Mouse (Mus musculus): ENCODE results near the gene Cdc34. TPM values are rescaled to one million over a fixed set of nuclear protein-coding genes. Genes with fewer than 3 reads are reported as not detected.
A peak's percentile ranks its signal among the peaks of the same experiment; 100 is the strongest.

Cdc34 gene
- total RNA-seq, 2 experiments from 2014 or later = 329 to 332 TPM

DNA sequence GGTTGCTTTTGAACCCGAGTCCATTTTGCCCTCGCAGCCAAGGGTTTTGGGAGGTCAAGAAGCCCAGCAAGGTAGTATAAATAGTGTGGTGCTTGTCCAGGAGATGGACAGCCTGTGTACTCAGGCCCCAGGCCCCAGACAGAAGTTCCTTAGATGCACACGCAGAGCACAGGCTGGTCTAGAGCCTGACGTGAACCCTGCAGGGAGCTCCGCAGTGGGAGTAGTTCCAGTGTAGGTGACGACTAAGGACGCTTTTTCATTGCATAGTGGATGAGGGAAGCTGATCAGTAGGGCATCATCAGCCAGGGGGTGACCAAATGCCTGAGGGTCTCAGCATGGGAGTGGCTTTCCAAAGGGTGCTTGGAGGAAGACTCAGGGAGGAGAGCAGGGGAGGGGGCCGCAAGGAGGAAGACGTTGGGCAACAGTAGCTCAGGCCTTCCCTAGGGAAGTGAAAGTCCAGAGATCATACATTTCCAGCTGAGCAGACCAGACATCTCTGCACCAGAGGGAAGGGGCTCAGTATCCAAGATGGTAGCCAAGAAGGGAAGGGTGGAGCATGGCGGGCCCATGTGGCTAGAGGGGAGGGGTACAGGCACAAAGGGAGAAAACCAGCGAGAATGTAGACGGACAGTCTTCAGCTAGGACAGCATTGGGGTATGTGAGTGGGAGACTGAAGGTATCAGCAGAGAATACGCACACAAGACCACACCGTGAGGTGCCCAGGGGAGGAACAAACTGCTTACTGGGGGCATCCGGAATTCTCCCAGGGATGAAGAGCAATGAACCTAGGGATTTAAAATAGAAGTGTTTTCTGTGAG is 11.7 kb upstream of the Cdc34 start:
- DNase-seq = no peak

GRCm38 (mm10) chr10:79671396-79672087 is 10.5 kb upstream of the Cdc34 start:
- DNase-seq = no peak

GRCm38 (mm10) chr10:79672088-79672455 is 9.9 kb upstream of the Cdc34 start:
- DNase-seq = no peak

GRCm38 (mm10) chr10:79673054-79673453 is 8.9 kb upstream of the Cdc34 start:
- no peak for DNase-seq

GRCm38 (mm10) chr10:79675346-79676035 is 6.5 kb upstream of the Cdc34 start:
- DNase-seq = no peak

DNA sequence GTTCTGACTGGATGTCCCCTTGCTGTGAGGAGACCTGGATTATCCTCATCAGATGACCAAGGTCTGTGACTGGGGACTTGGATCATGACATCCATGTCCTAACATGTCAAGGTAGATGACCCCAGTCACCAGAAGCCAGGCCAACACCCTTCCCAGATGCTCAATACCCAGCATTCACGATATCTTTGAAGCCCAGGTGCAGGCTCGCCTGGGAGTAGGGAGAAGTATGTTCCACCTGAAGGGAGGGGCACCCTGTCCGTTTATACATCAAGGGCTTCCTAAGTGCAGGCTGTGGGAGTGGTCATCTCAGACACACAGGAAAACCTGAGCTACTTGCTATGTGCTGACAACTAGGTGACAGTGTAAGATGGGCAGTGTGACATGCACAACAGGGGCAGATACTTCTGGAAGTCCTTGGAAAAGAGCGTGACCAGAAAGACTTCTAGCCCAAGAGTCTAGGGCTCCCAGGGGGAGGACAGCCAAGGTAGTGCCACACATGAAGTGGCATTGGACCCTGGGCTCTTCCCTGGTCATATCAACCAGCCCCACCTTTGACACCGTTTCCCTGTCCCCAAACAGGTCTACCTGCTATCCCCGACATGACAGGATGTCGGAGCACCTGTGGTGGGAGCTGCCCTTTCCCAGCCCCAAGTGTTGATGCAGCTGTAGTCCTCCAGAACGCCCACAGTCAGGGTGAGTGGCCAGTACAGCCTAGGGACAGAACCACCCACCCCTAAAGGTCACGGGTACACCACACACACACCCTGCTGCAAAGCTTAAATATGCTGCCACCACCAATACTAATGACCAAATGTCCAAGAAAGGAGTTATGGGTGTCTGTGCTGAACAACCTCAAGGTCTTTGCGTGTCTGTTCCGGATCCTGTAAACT is 1.1 kb upstream of the Cdc34 start:
- no peak for DNase-seq

- no peak for DNase-seq
Measured at GRCm38 (mm10) chr10:79682551-79682915, 538 bp downstream of the Cdc34 start.

- peak; percentile 74 for DNase-seq
Measured at GRCm38 (mm10) chr10:79682916-79683582, 1.1 kb downstream of the Cdc34 start.

GRCm38 (mm10) chr10:79683726-79684640 is 2.0 kb downstream of the Cdc34 start:
- peak; percentile 75 for DNase-seq

DNA sequence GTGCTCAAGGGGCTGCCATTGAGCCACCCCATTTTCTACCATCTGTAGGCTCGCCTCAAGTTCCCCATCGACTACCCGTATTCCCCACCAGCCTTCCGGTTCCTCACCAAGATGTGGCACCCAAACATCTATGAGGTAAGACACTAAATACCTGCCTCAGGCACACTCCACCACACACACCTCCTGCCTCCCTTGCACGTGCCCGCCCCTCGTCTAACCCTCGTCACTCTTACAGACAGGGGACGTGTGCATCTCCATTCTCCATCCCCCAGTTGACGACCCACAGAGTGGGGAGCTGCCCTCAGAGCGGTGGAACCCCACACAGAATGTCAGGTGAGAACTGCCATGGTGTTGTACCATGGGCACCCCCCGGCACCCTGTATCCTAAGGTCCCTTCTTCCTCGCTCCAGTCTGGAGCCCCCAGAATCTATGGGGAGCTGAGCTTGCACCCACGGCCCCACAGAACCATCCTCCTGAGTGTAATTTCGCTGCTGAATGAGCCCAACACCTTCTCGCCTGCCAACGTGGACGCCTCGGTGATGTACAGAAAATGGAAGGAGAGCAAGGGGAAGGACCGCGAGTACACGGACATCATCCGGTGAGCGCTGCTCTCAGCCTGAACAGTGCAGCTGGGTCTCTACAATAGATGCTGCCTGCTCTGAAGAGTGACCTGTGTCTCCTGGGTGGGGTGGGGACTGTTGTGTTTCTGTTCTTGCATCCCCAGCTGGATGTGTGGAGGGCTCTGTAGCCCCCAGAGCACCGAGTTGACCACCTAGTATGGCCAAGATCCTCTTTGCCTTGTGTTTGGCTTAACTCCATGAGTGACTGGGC is 3.0 kb downstream of the Cdc34 start:
- no peak for DNase-seq

DNA sequence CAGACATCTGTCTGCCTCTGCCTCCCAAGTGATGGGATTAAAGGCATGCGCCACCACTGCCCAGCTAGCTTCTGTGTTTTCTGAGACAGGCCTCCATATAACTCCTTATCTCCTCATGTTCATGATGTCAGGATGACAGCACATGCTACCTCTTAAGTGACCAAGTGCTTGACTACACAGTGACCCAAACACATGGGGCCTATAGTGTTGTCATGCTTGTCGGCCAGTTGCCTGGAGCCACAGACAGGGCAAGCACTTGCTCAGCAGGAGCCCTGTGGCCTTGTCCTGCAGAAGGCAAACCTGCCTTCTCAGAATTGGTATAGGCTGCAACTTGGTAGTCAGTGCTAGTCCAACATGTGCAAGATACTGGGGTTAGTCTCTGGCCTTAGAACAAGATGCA is 4.2 kb downstream of the Cdc34 start:
- DNase-seq = no peak

GRCm38 (mm10) chr10:79686691-79687090 is 4.7 kb downstream of the Cdc34 start:
- DNase-seq = peak; percentile 70

DNA sequence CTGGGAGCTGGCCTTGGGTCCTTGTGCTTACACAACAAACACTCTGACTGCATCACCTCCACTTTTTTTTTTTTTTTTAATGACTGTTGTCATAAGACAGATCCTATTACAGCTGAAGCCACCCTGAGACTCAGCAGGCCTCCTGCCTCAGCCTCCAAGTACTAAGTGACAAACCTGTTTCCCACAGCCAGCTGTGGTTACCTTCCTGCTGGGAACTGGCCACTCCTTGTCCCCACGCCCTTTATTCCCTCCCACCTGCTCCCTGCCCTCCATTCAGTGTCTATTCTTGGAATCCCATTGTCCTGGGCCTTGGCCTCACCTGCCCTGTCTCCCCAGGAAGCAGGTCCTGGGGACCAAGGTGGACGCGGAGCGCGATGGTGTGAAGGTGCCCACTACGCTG is 5.5 kb downstream of the Cdc34 start:
- DNase-seq = no peak

DNA sequence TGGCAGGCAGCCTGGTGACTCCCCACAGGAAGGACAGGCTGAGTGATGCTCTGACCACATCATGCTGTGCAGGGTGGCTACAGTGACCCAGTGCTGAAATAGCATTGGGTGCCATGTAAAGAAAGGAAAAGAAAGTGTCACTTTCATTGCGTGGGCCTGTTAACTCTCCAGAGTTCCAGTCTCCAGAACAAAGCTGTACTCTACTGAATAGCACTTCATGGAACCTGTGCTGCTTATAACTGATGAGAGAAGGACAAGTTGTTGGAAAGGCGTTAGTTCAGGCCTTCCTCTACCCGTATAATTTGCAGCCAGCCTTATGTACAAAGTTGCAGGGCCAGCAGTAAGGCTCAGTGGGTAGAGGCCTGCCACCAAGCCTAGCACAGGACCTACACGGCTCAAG is 6.7 kb downstream of the Cdc34 start, which contains the start of gene Gzmm:
TSS of gene Gzmm (plus strand) at position 301 of the 400 bp plus-strand sequence.
- DNase-seq = no peak

DNA sequence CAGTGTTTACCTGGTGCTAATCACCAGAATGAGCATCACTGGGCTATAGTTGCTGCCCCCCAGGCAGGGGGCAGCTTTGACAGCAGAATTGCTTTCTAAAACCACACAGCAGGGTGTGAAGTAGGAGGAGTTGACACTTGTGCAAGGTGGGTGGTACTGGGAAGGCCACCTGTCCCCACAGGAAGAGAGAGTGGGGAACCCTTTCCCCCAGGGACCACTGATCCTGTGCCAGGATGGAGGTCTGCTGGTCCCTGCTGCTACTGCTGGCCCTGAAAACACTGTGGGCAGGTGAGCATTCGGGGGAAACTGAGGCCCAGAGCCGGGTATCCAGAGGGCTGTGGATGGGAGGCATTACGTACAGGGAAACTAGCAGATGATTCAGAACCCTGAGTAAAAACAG is 7.2 kb downstream of the Cdc34 start:
- no peak for DNase-seq

DNA sequence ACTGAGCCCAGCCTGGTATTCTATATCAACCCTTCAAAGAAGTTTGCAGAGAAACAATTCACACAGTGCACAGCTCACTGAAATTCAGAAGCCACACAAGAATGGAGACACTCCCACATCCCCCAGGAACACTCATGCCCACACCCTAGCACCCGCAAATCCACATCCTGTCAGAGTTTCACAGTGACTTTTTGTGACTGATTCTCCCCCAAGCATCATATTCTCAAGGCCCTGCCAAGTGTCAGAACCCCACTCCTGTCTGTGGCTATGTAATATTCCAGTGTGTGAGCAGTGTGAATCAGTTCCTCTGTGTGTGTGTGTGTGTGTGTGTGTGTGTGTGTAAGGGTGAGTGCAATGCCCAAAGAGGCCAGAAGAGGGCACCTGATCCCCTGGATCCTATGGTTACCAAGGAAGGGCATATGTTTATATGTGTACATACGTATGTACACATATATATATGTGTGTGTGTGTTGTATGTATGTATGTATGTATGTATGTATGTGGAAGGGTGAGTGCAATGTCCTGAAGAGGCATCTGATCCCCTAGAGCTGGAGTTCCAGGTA is 10.1 kb downstream of the Cdc34 start:
- no peak for DNase-seq

DNA sequence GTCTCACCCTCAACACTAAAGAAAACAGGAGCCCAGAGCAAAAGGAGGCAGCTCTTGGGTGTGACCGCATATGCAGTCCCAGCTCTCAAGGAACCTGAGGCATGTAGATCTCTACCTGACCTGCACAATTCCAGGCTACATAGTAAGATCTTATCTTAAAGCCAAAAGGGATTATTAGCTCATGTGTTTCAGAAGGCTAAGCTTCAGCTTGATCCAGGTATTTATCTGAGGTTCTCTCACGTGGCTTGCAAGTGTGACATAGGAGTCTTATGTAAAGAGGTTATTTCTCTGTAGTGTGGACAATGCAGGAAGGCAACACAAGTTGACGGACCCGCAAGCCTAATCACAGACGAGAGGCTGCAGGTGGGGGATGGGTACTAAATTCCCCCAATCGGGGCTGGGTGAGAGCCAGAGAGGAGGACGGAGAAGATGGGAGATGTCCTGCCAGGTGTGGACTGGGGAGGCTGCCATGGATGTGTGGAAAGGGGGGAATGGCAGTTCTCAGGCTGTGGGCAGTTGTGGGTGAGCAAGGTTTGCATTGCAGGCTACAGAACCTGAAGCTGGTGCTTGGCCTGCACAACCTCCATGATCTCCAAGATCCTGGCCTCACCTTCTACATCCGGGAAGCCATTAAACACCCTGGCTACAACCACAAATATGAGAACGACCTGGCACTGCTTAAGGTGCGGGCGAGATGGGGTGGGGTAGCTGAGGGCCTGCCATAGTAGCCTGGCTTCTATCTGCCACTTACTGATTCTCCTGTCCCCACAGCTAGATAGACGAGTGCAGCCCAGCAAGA is 11.8 kb downstream of the Cdc34 start:
- no peak for DNase-seq

GRCm38 (mm10) chr10:79694379-79694655 is 12.3 kb downstream of the Cdc34 start:
- no peak for DNase-seq

All from gastrocnemius, postnatal 25 days (tissue).